Mouse (Mus musculus) liver, adult 2 months (tissue): ENCODE measurements at regions not wholly inside any gene's neighbourhood (a gene's known extent, or its start where the extent isn't known, plus 50 kb on each side); places are given as distances from the start of the nearest gene placed in this dataset.

Experiments used
- CTCF ChIP-seq: fragments of 200-500 bp; IDR thresholded peaks from 2 replicates; pipeline ENCODE4 v1.5.1; 2011; ENCODE audit warnings: low read depth, low read length, control low read depth
- POLR2A ChIP-seq: fragments of 200-500 bp; IDR thresholded peaks from 2 replicates; pipeline ENCODE4 v1.6.1; 2011; ENCODE audit warnings: low read length, control low read depth; ENCODE audit not compliant: insufficient read depth; ENCODE audit errors: extremely low read depth

DNA sequence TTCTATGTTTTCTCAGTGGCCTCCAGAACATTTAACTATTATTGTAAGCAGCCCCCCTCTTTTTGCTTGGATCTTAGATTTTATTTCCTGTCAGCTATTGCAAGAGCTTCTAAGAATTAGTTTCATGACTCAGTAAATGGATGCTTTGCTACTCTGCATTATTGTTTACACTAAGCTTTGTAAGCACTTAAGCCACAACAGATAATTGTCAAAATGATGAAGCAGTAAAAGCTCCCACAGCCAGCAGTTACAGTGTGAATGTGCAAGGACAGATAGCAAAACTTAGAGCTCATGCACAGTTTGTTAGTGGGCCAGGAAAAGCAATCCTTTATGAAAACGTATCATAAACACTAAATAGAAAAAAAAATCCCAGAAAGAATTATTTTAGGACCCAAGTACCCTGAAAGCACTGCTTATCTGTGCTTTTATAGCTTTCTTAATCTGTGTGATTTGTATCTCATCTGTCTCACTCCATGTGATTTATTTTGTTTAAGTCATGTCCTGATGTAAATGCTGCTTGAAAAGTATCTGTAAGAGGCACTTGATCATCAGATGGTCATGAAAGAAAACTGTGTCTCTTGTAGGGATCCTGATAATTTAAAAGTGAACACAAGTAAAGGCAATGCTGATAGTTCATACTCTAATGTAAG is 584.2 kb upstream of the Nr2f1 start:
- TF ChIP-seq CTCF (no peak), POLR2A (no peak)
